Mouse (Mus musculus) left cerebral cortex, postnatal 14 days (tissue): ENCODE data around the gene Aph1a. TPM values are rescaled to one million over a fixed set of nuclear protein-coding genes. Genes with fewer than 3 reads are reported as not detected.
"Not testable (repeated sequence)": the region's sequence is repeated elsewhere in the genome, so short reads cannot be mapped to it uniquely, and the experiment has no call there.

Experiments
- DNase-seq, 2 experiments: peaks; one replicate each; pipeline ENCODE4 v3.0.0; 2021 to 2022; ENCODE audit warnings: low spot score in 2 of 2, mixed read lengths in 1 of 2
- intact Hi-C: fragments of 180-260 bp; cut with DNase I; formaldehyde crosslinking; loops from one replicate; pipeline ENCODE4 v1.15.1; 2025
- total RNA-seq, 2 experiments: library from RNA; stranded (reverse); gene quantifications; 2 replicates each; pipeline ENCODE4 v1.2.3; 2021

Gene Aph1a
- total RNA-seq, 2 experiments from 2014 or later, result 72.2 to 79.0 TPM

DNA sequence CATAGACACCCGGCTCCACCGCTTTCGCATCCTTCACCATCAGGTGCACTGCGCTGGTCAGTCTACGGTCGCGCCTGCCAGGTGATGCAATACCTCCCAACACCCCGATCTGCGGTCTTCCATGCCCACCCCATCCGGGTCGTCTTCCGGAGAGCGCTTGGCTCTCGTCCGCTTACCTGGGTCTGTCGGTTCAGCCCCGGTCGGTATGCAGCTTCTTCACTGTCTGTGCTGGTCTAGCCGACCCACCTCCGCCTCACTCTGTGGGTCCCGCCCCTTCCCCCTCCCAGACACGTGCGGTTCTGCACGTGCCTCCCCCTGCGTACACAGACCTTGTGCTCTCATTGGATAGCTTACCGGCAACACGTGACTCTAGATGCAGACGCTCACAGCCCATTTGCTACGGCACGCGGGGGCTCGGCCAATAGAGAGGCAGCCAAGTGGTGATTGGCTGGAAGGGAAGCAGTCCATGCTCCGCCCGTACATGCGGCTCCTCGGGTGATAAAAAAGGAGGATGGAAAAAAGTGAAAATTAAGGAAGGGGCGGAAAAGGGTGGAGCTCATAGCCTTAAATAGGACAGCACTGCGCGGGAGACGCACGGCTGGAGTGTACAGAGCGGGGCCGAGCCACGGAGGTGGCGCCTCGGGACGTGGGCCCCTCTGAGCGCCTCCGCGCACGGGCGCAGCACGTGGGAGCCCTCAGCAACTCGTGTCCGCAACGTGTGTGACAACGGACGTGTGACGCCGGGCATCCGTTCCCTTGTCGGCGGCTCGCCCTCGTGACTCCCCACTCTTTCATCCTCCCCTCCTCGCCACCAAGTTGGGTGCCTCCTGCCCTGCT lies 11.6 kb upstream of the Aph1a start, which contains the start of gene Ciart:
Gene Ciart (minus strand): TSS at position 273 of the 837 bp plus-strand sequence.
- intact Hi-C loops, result loop anchor here (1.0 to 10.0 kb wide), 2 partner anchors 25 to 173 kb away; partner anchors contain the start of gene Vps45
- peak; percentile 96 to 99 for DNase-seq

- intact Hi-C loops, result loop anchor here (1.0 to 10.0 kb wide), 2 partner anchors 24 to 172 kb away; partner anchors contain the start of gene Vps45
- peak; percentile 85 to 88 for DNase-seq
Measured at GRCm38 (mm10) chr3:95882816-95883425, 10.8 kb upstream of the Aph1a start.

- intact Hi-C loops, result loop anchor here (10.0 kb wide), 1 partner anchor 170 kb away; the partner anchor contains the start of gene Vps45
- no peak for DNase-seq
Measured at GRCm38 (mm10) chr3:95884400-95884799, 9.4 kb upstream of the Aph1a start.

GRCm38 (mm10) chr3:95887596-95887995 lies 6.2 kb upstream of the Aph1a start:
- intact Hi-C loops, result loop anchor here (10.0 kb wide), 1 partner anchor 167 kb away; the partner anchor contains the start of gene Vps45
- DNase-seq, result no peak

DNA sequence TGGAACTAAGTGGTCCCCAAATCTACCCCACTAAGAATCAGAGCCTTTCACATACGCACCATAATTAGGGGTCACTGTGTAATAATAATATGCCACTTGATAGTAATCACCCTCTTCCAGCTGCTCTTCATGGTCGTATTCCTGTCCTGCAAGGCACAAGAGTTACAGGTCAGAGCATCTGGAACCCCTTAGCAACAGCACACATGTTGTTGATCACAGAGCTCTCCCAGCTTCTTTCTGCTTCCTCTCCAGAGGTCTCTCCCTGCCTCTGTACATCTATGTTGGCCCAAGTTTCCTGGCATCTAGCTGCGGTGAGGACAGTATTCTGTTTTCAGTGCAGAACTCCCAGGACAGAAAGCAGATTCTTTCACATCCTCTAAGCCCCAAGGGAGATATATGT lies 4.1 kb upstream of the Aph1a start:
- DNase-seq, result no peak
- intact Hi-C loops, result loop anchor here (10.0 kb wide), 1 partner anchor 165 kb away; the partner anchor contains the start of gene Vps45

DNA sequence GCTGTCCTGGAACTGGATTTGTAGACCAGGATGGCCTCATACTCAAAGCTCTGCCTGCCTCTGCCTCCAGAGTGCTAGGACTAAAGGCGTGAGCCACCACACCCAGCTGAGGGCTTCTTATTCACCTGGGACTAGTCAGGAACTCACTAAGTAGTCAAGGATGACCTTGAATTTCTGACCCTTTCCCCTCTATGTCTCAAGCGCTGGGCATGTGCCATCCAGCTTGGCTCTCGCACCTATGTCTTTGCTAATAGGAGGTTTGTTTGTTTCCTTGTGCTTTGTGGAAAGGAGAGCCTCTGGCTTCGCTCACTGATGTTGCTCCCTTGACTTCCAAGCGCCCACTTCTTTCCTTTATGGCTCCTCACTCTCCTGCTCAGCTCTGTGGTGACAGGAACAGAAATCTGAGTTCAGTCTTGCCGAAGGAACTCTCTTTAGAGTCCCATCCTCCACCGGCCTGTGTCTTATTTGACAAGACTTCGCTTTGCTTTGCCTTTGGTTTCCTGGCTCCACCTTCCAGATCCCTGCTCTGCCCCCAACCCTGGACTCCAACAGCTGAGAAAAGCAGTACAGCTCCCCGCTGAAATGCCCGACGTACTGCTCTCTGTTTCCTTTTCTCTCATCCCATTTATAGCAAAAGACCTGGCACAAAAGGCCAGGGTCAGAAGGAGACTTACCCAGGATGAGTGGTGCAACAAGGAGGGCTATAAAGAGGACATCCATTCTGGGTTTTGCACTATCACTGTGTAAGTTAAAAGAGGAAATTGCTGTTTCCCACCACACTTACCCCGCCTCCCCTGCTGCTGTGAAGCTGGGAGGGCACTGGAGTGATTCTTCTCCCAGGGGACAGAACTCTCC lies 2.3 kb upstream of the Aph1a start, which contains the start of gene BC028528:
Gene BC028528 (minus strand): TSS at position 795 of the 855 bp plus-strand sequence.
- intact Hi-C loops, result no loop called here
- DNase-seq, result no peak

DNA sequence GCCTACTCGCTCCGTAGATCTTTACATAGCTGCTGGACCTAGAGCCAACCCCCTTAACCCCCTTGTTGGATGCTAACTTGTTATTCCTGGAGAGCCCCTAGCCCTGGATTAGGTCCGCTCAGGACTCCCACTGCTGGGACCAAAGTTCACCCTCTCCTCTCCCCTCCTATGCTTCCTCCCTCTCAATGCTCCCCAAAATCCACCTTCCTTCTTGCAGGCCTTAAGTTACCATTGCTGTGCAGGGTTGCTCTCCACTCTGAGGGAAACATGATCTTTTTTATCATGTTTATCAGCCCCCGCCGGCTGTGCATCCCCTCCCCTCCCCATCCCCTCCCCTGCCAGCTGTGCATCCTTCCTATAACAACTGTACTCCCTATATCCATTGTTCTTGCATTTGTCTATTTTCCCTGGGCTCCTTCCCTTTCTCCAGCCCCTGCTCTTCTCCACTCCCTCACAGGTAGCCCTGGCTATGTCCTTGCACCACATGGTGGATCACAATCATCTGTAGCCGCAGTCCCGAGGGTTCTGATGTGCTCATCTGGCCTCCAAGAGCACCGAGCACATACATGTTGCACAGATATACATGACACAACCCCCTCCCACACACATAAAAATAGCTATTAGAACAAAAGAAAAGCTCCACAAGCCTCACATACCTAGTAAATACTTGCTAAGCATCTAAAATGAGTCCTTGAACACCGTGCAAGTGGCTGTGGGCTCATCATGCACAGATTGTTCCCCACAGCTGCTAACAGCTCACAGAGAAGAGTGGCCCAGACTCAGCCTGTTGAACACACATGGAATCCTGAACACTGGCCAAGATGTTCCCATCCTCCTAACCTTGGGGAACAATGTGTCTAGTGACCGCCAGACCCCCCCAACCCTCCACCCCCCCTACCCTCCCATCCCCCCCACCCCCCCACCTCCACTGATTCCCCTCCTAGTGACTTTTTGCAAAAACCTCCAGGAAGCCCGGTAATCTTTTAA lies 1.4 kb upstream of the Aph1a start:
- no peak for DNase-seq
- intact Hi-C loops, result no loop called here

GRCm38 (mm10) chr3:95893126-95893525 lies 643 bp upstream of the Aph1a start:
- intact Hi-C loops, result no loop called here
- DNase-seq, result no peak

DNA sequence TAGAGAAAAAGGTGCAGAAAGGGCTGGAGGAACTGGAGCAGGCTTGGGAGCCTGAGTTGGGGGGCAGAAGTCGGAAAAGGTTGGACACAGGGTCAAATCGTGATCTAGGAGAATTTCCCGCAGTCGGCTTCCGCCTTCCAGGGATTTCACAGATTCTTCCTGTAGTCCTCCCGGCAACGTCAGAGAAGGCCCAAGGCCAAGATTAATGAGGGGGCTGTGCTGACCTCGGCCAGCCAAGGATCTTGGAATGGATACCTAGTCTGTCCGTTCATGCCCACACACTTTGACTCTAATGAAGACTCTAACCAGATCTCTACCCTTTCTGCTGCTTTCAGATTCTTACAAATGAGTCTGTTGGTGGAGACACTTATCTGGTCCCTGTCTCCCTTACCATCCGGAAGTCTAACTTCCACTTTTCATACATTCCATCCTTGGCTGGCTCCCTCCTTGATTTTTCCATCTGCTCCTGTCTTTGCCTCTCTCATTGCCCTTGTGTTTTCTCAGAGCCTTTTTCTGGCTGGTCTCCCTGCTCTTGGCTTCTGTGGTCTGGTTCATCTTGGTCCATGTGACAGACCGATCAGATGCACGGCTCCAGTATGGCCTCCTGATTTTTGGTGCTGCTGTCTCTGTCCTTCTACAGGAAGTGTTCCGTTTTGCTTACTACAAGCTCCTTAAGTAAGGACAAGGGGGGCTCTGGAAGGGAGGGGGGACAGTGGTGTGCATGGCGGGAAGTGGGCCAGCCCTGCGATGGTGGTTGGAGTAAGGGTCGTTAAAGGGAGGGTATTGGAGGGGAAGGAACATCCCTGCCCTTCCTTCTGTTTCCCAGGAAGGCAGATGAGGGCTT lies 770 bp downstream of the Aph1a start:
- intact Hi-C loops, result no loop called here
- peak in 1 of 2 experiments; percentile 31 for DNase-seq

DNA sequence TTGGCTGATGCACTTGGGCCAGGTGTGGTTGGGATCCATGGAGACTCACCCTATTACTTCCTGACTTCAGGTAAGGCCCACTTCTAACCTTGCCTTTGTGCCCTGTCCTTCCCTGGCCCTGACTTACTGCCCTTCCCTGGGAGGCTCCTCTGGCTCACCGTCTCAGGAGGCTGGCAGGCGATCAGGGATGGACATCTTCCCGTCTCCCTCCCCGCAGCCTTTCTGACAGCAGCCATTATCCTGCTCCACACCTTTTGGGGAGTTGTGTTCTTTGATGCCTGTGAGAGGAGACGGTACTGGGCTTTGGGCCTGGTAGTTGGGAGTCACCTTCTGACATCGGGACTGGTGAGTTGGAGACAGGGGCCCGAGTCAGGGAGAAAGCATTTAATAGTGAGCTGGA lies 1.7 kb downstream of the Aph1a start:
- DNase-seq, intact Hi-C loops: not testable (repeated sequence)

GRCm38 (mm10) chr3:95899800-95900524 lies 6.2 kb downstream of the Aph1a start:
- intact Hi-C loops, result no loop called here
- DNase-seq, result no peak

GRCm38 (mm10) chr3:95901616-95902372 lies 8.0 kb downstream of the Aph1a start:
- DNase-seq, result no peak
- intact Hi-C loops, result no loop called here

DNA sequence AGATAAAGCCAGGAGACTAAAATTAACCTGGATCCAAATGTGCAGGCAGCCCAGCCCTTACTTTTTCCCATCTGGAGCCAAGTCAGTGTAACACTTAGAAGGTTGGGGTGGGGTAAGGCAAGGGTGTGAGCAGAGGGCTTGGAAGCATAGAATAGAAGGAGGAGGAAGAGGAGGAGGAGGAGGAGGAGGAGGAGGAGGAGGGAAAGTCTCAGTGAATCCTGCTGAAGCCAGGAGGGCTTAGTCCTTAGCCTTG lies 8.5 kb downstream of the Aph1a start:
- intact Hi-C loops, result no loop called here
- no peak for DNase-seq

GRCm38 (mm10) chr3:95902643-95903042 lies 8.9 kb downstream of the Aph1a start:
- intact Hi-C loops, result no loop called here
- no peak for DNase-seq

- intact Hi-C loops, result no loop called here
- no peak for DNase-seq
Measured at GRCm38 (mm10) chr3:95903753-95904502, 10.2 kb downstream of the Aph1a start.

DNA sequence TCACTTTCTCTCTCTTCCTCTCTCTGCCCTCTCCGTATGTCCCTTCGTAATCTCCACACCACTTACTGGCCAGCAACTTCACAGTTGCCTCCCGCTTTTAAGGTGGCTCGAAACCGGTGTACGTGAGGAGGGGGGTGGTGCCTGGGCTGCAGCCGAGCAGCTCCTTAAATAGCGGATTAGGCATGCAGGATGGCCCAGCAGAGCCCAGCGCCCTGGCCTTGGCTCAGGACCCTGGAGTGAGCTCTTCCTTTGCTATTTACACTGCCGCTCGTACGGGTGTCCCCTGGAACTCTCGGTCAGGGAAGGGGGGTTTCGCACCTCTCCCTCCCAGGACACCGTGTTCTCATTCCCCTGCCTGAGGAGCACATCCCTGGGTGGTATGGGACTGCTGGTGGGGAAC lies 10.8 kb downstream of the Aph1a start, which contains the start of gene Car14:
Gene Car14 (minus strand): TSS at position 124 of the 400 bp plus-strand sequence.
- no peak for DNase-seq
- intact Hi-C loops, result no loop called here
